Mouse (Mus musculus): ENCODE measurements around the gene Ntsr1.

DNA sequence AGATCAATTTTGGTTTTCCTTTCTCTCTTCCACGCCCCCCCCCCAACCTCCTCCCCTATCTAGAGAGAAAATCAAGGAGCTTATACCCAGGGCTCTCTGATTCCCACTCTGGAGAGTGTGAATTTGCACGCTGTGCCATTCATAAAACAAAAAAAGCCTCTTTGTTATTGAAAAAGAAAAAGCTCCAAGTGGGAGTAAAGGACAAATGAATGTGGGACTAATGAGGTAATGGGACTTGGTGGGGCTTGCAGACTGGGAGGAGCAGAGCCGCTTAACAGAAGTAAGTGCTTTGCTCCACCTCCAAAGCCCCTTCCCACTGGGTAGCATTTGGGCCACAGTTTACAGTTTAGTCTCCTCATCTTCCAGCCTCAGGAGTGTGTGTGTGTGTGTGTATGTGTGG, 30.8 kb downstream of the Ntsr1 start:
- TF ChIP-seq TAL1 (IDR thresholded peaks at IDR 0.05; ENCODE audit: low read length): no peak
- no peak for TF ChIP-seq GATA1 (IDR thresholded peaks at IDR 0.05; ENCODE audit: low read length)

All from erythroblast, embryonic 14.5 days (primary cell).